Mouse (Mus musculus): ENCODE measurements at regions not wholly inside any gene's neighbourhood (a gene's known extent, or its start where the extent isn't known, plus 50 kb on each side); places are given as distances from the start of the nearest gene placed in this dataset.

GRCm38 (mm10) chr10:119395048-119395447 is 58.6 kb upstream of the Grip1 start:
- WGBS: 84% methylated on average over 5 of the region's 5 CpGs
- Histone ChIP-seq H3K36me3 (replicated peaks) (no peaks in the 10 kb centered on the region), H3K27ac (no peak overlapping the region), H3K9me3 (no peaks in the 10 kb centered on the region), H3K27me3 (ENCODE audit: poor library complexity, severe bottlenecking) (no peaks in the 10 kb centered on the region), H3K4me3 (no peak overlapping the region), H3K4me1 (no peaks in the 10 kb centered on the region)
- no peak for DNase-seq (ENCODE audit: extremely low spot score, low spot score)

DNA sequence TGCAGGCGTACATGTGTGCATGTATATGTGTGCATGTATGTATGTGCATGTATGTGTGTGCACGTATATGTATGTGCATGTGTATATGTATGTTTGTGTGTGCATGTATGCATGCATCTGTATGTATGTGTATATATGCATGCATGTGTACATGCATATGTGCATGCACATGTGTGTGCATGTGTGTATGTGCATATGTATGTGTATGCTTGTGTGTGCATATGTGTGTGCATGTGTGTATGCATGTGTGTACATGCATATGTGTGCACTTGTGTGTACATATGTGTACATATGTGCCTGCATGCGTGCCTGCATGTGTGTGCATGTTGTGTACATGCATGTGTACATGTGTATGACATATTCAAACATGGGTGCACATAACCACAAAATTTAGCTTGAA is 65.7 kb upstream of the Grip1 start:
- Histone ChIP-seq H3K27me3 (ENCODE audit: poor library complexity, severe bottlenecking) (no peaks in the 10 kb centered on the region), H3K9me3 (no peaks in the 10 kb centered on the region), H3K27ac (no peak overlapping the region), H3K4me3 (no peak overlapping the region), H3K36me3 (replicated peaks) (no peaks in the 10 kb centered on the region), H3K4me1 (no peaks in the 10 kb centered on the region)
- 90% methylated on average over 3 of the region's 3 CpGs for WGBS
- DNase-seq (ENCODE audit: extremely low spot score, low spot score): no peak

- no peak for DNase-seq (ENCODE audit: extremely low spot score, low spot score)
Measured at GRCm38 (mm10) chr10:119382257-119382656, 71.4 kb upstream of the Grip1 start.

GRCm38 (mm10) chr10:119368566-119368965 is 85.1 kb upstream of the Grip1 start:
- Histone ChIP-seq H3K27ac (no peak overlapping the region), H3K9me3 (no peaks in the 10 kb centered on the region), H3K36me3 (replicated peaks) (no peaks in the 10 kb centered on the region), H3K4me1 (no peaks in the 10 kb centered on the region), H3K4me3 (no peak overlapping the region), H3K27me3 (ENCODE audit: poor library complexity, severe bottlenecking) (no peaks in the 10 kb centered on the region)
- DNase-seq (ENCODE audit: extremely low spot score, low spot score): no peak
- 81% methylated on average over 5 of the region's 5 CpGs for WGBS

More at GRCm38 (mm10) chr10:119382257-119382656, 71.4 kb upstream of the Grip1 start:
- H3K27ac ChIP-seq: no peak overlapping the region
- no peaks in the 10 kb centered on the region for H3K27me3 ChIP-seq (ENCODE audit: poor library complexity, severe bottlenecking)
- H3K4me3 ChIP-seq: no peak overlapping the region
- no peaks in the 10 kb centered on the region for H3K36me3 ChIP-seq (replicated peaks)
- WGBS: 90% methylated on average over 11 of the region's 11 CpGs
- no peaks in the 10 kb centered on the region for H3K4me1 ChIP-seq
- H3K9me3 ChIP-seq: no peaks in the 10 kb centered on the region

DNA sequence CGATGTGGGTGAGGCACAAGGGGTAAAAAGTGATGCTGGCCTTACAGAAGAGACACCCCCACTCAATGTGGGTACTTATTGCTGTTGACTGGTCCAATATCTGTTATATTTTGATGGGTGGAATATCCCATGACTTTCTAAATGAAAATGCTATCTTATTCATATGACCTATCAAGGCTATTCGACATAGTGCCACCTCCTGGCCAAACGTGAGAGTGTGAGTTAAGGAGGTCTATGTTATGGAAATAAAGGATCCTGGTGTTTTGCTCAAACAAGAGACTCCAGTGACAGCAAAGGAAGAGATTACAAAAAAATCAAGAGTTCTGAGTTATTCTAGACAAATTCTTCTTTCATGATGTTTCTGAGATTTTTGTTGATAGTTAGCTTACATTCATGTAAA is 90.0 kb upstream of the Grip1 start:
- H3K27ac ChIP-seq: no peak overlapping the region
- H3K9me3 ChIP-seq: no peaks in the 10 kb centered on the region
- WGBS: 45% methylated on average over 3 of the region's 3 CpGs
- H3K4me3 ChIP-seq: no peak overlapping the region
- no peaks in the 10 kb centered on the region for H3K4me1 ChIP-seq
- no peaks in the 10 kb centered on the region for H3K36me3 ChIP-seq (replicated peaks)
- H3K27me3 ChIP-seq (ENCODE audit: poor library complexity, severe bottlenecking): no peaks in the 10 kb centered on the region
- no peak for DNase-seq (ENCODE audit: extremely low spot score, low spot score)

GRCm38 (mm10) chr10:119358730-119359292 is 94.8 kb upstream of the Grip1 start:
- Histone ChIP-seq H3K9me3 (no peaks in the 10 kb centered on the region), H3K36me3 (replicated peaks) (no peaks in the 10 kb centered on the region), H3K27ac (no peak overlapping the region), H3K4me3 (no peak overlapping the region), H3K27me3 (ENCODE audit: poor library complexity, severe bottlenecking) (no peaks in the 10 kb centered on the region), H3K4me1 (no peaks in the 10 kb centered on the region)
- no peak for DNase-seq (ENCODE audit: extremely low spot score, low spot score)
- WGBS: 90% methylated on average over 7 of the region's 7 CpGs

DNA sequence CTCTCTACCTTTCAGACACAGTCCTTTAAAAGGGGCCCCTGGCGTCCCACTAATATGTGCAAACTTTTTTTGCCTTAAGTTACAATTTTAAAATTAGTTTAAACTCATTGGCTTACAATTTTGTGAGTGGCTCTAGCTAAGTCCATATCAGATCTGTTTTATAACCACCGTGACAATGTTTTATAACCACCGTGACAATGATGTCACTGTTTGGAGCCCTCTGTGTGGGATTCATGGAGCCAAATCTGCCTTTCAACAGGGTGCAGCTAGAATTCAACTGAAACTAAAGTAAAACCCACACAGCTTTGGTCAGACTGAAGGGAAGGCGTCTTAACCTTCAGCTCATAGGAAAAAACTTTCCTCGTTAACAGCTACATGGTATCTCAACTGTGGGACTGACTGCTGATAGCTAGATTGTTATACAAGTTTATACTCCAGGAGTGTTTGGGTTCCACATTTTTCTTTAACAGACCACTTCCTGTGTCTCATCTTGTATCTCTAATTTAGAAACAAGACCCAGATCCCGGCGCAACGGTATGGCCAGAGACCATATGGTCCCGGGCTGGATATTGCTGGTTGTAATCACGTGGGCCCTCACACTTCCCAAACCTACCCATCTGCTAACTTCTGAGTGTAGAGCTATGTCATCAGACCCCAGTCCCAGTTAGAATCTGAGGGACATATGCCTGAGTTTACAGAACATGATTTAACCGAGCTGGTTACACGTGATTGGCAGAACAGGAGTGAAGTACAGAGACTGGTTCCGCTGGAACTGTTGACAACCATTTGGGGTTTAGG is 102.7 kb upstream of the Cand1 start:
- H3K9me3 ChIP-seq: peaks cover 16% of the 10 kb centered on the region
- no peak overlapping the region for H3K27ac ChIP-seq
- no peaks in the 10 kb centered on the region for H3K36me3 ChIP-seq (replicated peaks)
- no peaks in the 10 kb centered on the region for H3K4me1 ChIP-seq
- no peak overlapping the region for H3K4me3 ChIP-seq
- 87% methylated on average over 13 of the region's 13 CpGs for WGBS
- DNase-seq (ENCODE audit: extremely low spot score, low spot score): no peak
- no peaks in the 10 kb centered on the region for H3K27me3 ChIP-seq (ENCODE audit: poor library complexity, severe bottlenecking)

DNA sequence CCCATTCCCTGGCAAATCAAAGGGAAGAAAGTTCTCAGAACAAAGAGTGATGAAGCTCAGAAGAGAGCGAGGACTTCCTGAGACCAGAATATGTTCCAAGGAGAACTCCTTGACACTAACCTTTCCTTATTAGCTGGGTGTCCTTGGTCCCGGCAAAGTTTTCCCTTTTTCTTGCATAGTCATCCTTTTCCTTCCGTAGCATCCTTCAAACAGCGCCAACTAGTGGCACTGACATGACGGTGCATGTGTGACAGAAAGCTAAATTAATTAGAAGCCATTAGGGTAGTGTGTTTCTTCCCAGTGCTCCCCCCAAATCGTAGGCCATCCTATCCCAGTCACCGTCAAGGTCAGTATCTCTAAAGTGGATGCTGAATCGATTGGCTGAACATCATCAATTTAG is 100.5 kb upstream of the Cand1 start:
- Histone ChIP-seq H3K9me3 (peaks cover 2% of the 10 kb centered on the region; the same call in 1 of the 2 replicates), H3K4me1 (no peaks in the 10 kb centered on the region), H3K27ac (no peak overlapping the region), H3K4me3 (no peak overlapping the region), H3K36me3 (replicated peaks) (no peaks in the 10 kb centered on the region), H3K27me3 (ENCODE audit: poor library complexity, severe bottlenecking) (no peaks in the 10 kb centered on the region)
- no peak for DNase-seq (ENCODE audit: extremely low spot score, low spot score)
- 68% methylated on average over 8 of the region's 8 CpGs for WGBS

- Histone ChIP-seq H3K4me3 (no peak overlapping the region), H3K9me3 (no peaks in the 10 kb centered on the region), H3K27ac (no peak overlapping the region), H3K27me3 (ENCODE audit: poor library complexity, severe bottlenecking) (no peaks in the 10 kb centered on the region), H3K4me1 (no peaks in the 10 kb centered on the region), H3K36me3 (replicated peaks) (no peaks in the 10 kb centered on the region)
- 44% methylated on average over 6 of the region's 6 CpGs for WGBS
- DNase-seq (ENCODE audit: extremely low spot score, low spot score): no peak
Measured at GRCm38 (mm10) chr10:119326912-119327311, 87.1 kb upstream of the Cand1 start.

- 92% methylated on average over 8 of the region's 8 CpGs for WGBS
- no peaks in the 10 kb centered on the region for H3K9me3 ChIP-seq
- H3K4me3 ChIP-seq: no peak overlapping the region
- H3K27me3 ChIP-seq (ENCODE audit: poor library complexity, severe bottlenecking): no peaks in the 10 kb centered on the region
- DNase-seq (ENCODE audit: extremely low spot score, low spot score): no peak
- no peak overlapping the region for H3K27ac ChIP-seq
- H3K36me3 ChIP-seq (replicated peaks): no peaks in the 10 kb centered on the region
- no peaks in the 10 kb centered on the region for H3K4me1 ChIP-seq
Measured at GRCm38 (mm10) chr10:119319953-119320352, 80.1 kb upstream of the Cand1 start.

GRCm38 (mm10) chr10:119318416-119318815 is 78.6 kb upstream of the Cand1 start:
- Histone ChIP-seq H3K9me3 (no peaks in the 10 kb centered on the region), H3K4me3 (no peak overlapping the region), H3K27ac (no peak overlapping the region), H3K36me3 (replicated peaks) (no peaks in the 10 kb centered on the region), H3K4me1 (no peaks in the 10 kb centered on the region), H3K27me3 (ENCODE audit: poor library complexity, severe bottlenecking) (no peaks in the 10 kb centered on the region)
- WGBS: 91% methylated on average over 8 of the region's 8 CpGs
- no peak for DNase-seq (ENCODE audit: extremely low spot score, low spot score)

DNA sequence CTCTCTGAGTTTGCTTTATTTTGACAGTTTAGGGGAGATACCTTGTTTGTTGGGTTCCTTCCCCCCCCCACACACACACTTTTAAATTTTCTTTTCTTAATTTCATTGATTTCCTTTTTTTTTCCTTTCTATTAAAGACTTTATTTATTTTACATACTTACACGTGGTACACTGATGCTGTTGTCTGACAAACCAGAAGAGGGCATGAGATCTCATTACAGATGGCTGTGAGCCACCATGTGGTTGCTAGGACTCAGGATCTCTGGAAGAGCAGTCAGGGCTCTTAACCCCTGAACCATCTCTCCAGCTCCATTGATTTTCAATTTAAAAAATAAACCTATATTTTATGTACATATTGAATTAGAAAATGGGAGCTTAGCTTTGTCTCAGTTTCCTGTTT is 71.7 kb upstream of the Cand1 start:
- 21% methylated on average over 1 of the region's 1 CpGs for WGBS
- no peak overlapping the region for H3K27ac ChIP-seq
- H3K4me3 ChIP-seq: no peak overlapping the region
- no peaks in the 10 kb centered on the region for H3K36me3 ChIP-seq (replicated peaks)
- H3K9me3 ChIP-seq: no peaks in the 10 kb centered on the region
- H3K27me3 ChIP-seq (ENCODE audit: poor library complexity, severe bottlenecking): no peaks in the 10 kb centered on the region
- no peak for DNase-seq (ENCODE audit: extremely low spot score, low spot score)
- no peaks in the 10 kb centered on the region for H3K4me1 ChIP-seq

DNA sequence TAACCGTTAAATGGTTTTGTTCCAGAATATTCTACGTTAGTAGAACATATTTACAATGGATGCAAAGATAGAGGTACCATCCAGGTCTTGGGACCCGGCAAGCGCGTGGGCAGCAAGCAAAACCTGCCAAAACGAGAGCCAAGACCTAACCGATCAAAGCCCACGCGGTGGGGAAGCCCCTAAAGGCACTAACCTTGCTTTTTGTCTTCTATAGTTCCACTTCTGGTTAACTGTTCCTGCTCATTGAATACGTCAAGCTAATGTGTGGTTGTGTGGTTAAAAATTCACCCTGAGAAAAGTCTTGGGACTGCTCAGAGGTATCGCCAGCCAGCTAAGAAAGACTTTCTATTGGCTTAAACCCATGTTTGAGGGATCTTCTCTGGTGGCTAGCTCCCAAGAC is 55.9 kb upstream of the Cand1 start:
- H3K4me1 ChIP-seq: no peaks in the 10 kb centered on the region
- no peak for DNase-seq (ENCODE audit: extremely low spot score, low spot score)
- WGBS: 93% methylated on average over 11 of the region's 11 CpGs
- H3K27me3 ChIP-seq (ENCODE audit: poor library complexity, severe bottlenecking): no peaks in the 10 kb centered on the region
- H3K9me3 ChIP-seq: no peaks in the 10 kb centered on the region
- H3K36me3 ChIP-seq (replicated peaks): no peaks in the 10 kb centered on the region
- no peak overlapping the region for H3K4me3 ChIP-seq
- H3K27ac ChIP-seq: no peak overlapping the region
